Mouse (Mus musculus): ENCODE data around the gene Lyzl4.

- no peak for TF ChIP-seq NRF1 (IDR thresholded peaks at IDR 0.05; ENCODE audit: low read depth, low read length)
- no peak for TF ChIP-seq CTCF (conservative IDR thresholded peaks at IDR 0.05 in 1 of 2, IDR thresholded peaks at IDR 0.05 in 1 of 2; ENCODE audit: low read depth in 2 of 2, low read length in 2 of 2)
- TF ChIP-seq POLR2A (IDR thresholded peaks at IDR 0.05; ENCODE audit: low read depth, low read length), result no peak
- TF ChIP-seq POLR2AphosphoS2 (IDR thresholded peaks at IDR 0.05; ENCODE audit: low read depth, low read length), result no peak
- TF ChIP-seq GABPA (IDR thresholded peaks at IDR 0.05; ENCODE audit: insufficient replicate concordance, low read depth, low read length), result no peak
- no peak for TF ChIP-seq E2F4 (IDR thresholded peaks at IDR 0.05; ENCODE audit: insufficient replicate concordance, low read depth, low read length)
- TF ChIP-seq NELFE (IDR thresholded peaks at IDR 0.05; ENCODE audit: low read depth, low read length), result no peak
- TF ChIP-seq ZC3H11A (IDR thresholded peaks at IDR 0.05; ENCODE audit: low read depth, low read length), result no peak
These were observed 30.4 kb upstream of the Lyzl4 start for GRCm38 (mm10) chr9:121672311-121672710.
